28 mouse cellular contexts compared by ENCODE assay signal in the genomic region with DNA sequence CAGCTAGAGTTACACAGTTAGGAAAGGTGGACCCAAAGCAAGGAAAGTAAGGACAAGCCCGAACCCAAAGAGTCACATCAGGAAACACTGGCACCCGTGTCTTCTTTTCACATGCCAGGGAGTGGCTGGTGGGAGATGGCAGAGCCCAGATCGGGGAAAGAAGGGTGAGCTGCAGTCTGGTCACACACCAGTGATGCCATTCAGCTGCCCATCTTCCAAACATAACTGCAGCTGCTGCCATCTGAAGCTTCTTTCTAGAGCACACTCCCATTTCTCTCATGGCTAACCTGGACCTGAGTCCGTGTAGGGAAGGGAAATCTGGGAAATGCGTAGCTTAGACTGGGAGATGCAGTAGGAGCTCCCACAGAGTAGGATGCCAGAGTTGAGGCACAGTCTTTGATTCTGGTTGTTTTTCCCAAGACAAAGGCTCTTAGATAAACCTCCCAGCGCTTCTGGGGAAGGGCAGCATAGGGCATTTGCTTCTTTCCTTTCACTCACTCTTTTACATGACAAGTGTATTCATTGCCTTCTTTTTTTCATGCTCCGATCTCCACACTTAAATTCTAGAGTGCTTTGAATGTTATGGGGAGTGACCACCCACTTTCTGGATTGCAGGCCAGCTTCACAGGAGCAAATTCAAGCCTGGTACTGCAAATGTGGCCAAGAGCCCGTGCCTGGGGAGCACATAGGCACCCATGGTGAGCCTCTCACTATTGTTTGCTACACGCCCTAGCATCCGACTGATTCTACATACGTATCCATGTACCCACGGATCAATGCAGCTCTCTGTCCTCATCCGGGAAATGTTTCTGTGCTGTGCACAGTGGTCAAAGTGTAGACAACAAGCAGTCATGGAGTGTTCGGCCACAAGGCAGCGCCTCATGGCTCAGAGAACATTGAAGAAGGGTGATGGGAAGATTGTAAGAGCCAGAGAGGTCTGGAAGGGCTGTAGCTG. TPM values are rescaled to one million over a fixed set of nuclear protein-coding genes. Genes with fewer than 3 reads are reported as not detected.
DNase-seq lines count a peak whose midpoint lies in the region; ATAC-seq and TF ChIP-seq lines count a peak whose summit lies in the region.
"Had no signal": no experiment of that assay in that cellular context is flagged by ENCODE, and none has a peak within 500 bp of the region (broad histone marks: within the 10 kb centered on the region; RNA-seq: fewer than 3 reads in every experiment).

No protein-coding gene starts in this region.

- no peak for ATAC-seq in forebrain, embryonic 16.5 days
- ATAC-seq in intestine, embryonic 14.5 days (replicated peaks; ENCODE audit: low FRiP score, low TSS enrichment, low read depth), result no peak
- ATAC-seq in intestine, postnatal 0 days, result no peak
- no peak for ATAC-seq in stomach, embryonic 16.5 days (ENCODE audit: insufficient read depth, low FRiP score)
- ATAC-seq in stomach, postnatal 0 days (ENCODE audit: low FRiP score, low TSS enrichment), result no peak
- ATAC-seq in inflammation-experienced regulatory T-cells, adult 6 months, result no peak

- H3K9me3 ChIP-seq in forebrain, embryonic 10.5 days, result no peaks in the 10 kb centered on the region
- H3K9me3 ChIP-seq in forebrain, embryonic 16.5 days (ENCODE audit: control insufficient read depth, low read length), result no peaks in the 10 kb centered on the region
- no peaks in the 10 kb centered on the region for H3K9me3 ChIP-seq in intestine, embryonic 14.5 days (ENCODE audit: control insufficient read depth, low read length)
- H3K9me3 ChIP-seq in intestine, postnatal 0 days (ENCODE audit: control insufficient read depth), result no peaks in the 10 kb centered on the region
- no peaks in the 10 kb centered on the region for H3K9me3 ChIP-seq in stomach, embryonic 16.5 days (replicated peaks; ENCODE audit: control insufficient read depth, low read length)
- no peaks in the 10 kb centered on the region for H3K9me3 ChIP-seq in stomach, postnatal 0 days (ENCODE audit: control insufficient read depth, low read length)
- H3K9me3 ChIP-seq: heart, embryonic 13.5 days; liver, embryonic 15.5 days; lung, embryonic 15.5 days; neural tube, embryonic 13.5 days; stomach, embryonic 15.5 days had no signal

- H3K27ac ChIP-seq in forebrain, embryonic 10.5 days, result 0 out of 2 replicates have a peak overlapping the region, but pooled peaks have one; percentile 30
- H3K27ac ChIP-seq in forebrain, embryonic 16.5 days (ENCODE audit: low read length), result no peak overlapping the region
- H3K27ac ChIP-seq in intestine, embryonic 14.5 days (ENCODE audit: low read depth), result 0 out of 2 replicates have a peak overlapping the region, but pooled peaks have one; percentile 89
- H3K27ac ChIP-seq in intestine, postnatal 0 days (ENCODE audit: low read depth, low read length), result no peak overlapping the region
- H3K27ac ChIP-seq in stomach, embryonic 16.5 days (ENCODE audit: low read length), result 0 out of 2 replicates have a peak overlapping the region, but pooled peaks have one; percentile 94
- H3K27ac ChIP-seq in stomach, postnatal 0 days (replicated peaks), result no peak overlapping the region
- H3K27ac ChIP-seq in olfactory bulb, adult 2 months (ENCODE audit: insufficient read depth, low read depth, low read length), result peak overlapping the region; percentile 20; the same call in 1 of the 2 replicates
- H3K27ac ChIP-seq: heart, adult 2 months; liver, embryonic 15.5 days; neural tube, embryonic 13.5 days had no signal

- TF ChIP-seq POLR2A in olfactory bulb, adult 2 months (IDR thresholded peaks at IDR 0.05; ENCODE audit: insufficient read depth, low read depth, low read length), result no peak

- no peak overlapping the region for H3K9ac ChIP-seq in forebrain, embryonic 16.5 days (replicated peaks; ENCODE audit: low read depth, low read length)
- H3K9ac ChIP-seq in intestine, embryonic 14.5 days (ENCODE audit: low read length), result no peak overlapping the region
- H3K9ac ChIP-seq in intestine, postnatal 0 days (ENCODE audit: low read depth, low read length), result no peak overlapping the region
- no peak overlapping the region for H3K9ac ChIP-seq in stomach, embryonic 16.5 days (ENCODE audit: low read length)
- H3K9ac ChIP-seq in stomach, postnatal 0 days (ENCODE audit: low read length), result no peak overlapping the region
- H3K9ac ChIP-seq: heart, embryonic 13.5 days; liver, embryonic 15.5 days; lung, embryonic 15.5 days; neural tube, embryonic 13.5 days; stomach, embryonic 15.5 days had no signal

- H3K4me3 ChIP-seq in forebrain, embryonic 10.5 days, result no peak overlapping the region
- no peak overlapping the region for H3K4me3 ChIP-seq in forebrain, embryonic 16.5 days (replicated peaks; ENCODE audit: low read length)
- H3K4me3 ChIP-seq in intestine, embryonic 14.5 days (ENCODE audit: low read depth, low read length), result no peak overlapping the region
- H3K4me3 ChIP-seq in intestine, postnatal 0 days (ENCODE audit: low read depth, low read length), result no peak overlapping the region
- H3K4me3 ChIP-seq in stomach, embryonic 16.5 days (replicated peaks; ENCODE audit: low read length), result no peak overlapping the region
- H3K4me3 ChIP-seq in stomach, postnatal 0 days (ENCODE audit: low read depth, low read length), result no peak overlapping the region
- H3K4me3 ChIP-seq in olfactory bulb, adult 2 months (ENCODE audit: insufficient read depth, low read depth, low read length), result no peak overlapping the region
- H3K4me3 ChIP-seq: heart, adult 2 months; heart, embryonic 13.5 days; liver, embryonic 15.5 days; lung, embryonic 15.5 days; megakaryocyte, embryonic 14.5 days; myocyte; neural tube, embryonic 13.5 days; stomach, embryonic 15.5 days had no signal

- no peaks in the 10 kb centered on the region for H3K27me3 ChIP-seq in forebrain, embryonic 10.5 days (ENCODE audit: poor library complexity, severe bottlenecking)
- H3K27me3 ChIP-seq in forebrain, embryonic 16.5 days (replicated peaks; ENCODE audit: control insufficient read depth, insufficient read depth, low read length), result no peaks in the 10 kb centered on the region
- H3K27me3 ChIP-seq in intestine, embryonic 14.5 days (replicated peaks; ENCODE audit: control insufficient read depth, insufficient read depth, low read length), result no peaks in the 10 kb centered on the region
- no peaks in the 10 kb centered on the region for H3K27me3 ChIP-seq in intestine, postnatal 0 days (replicated peaks; ENCODE audit: control insufficient read depth, insufficient read depth, low read length)
- H3K27me3 ChIP-seq in stomach, embryonic 16.5 days (ENCODE audit: control insufficient read depth, insufficient read depth, low read length), result no peaks in the 10 kb centered on the region; the same call in 1 of the 2 replicates
- no peaks in the 10 kb centered on the region for H3K27me3 ChIP-seq in stomach, postnatal 0 days (ENCODE audit: control insufficient read depth, insufficient read depth, low read length)
- H3K27me3 ChIP-seq: heart, embryonic 13.5 days; liver, embryonic 15.5 days; lung, embryonic 15.5 days; neural tube, embryonic 13.5 days; stomach, embryonic 15.5 days had no signal

- no peak for DNase-seq in forebrain, embryonic 10.5 days (ENCODE audit: extremely low spot score, low spot score)
- DNase-seq in intestine, embryonic 14.5 days (ENCODE audit: low spot score), result no peak
- no peak for DNase-seq in stomach, postnatal 0 days (ENCODE audit: low spot score)
- DNase-seq: adrenal gland, adult 2 months; cerebellum, adult 18-20 months; cerebellum, postnatal 25 days; embryo, embryonic 11 days; gastrocnemius, postnatal 36 days; heart, adult 2 months; kidney, adult 8-10 months; kidney, postnatal 10 days; left cerebral cortex, postnatal 4 days; liver; lung, postnatal 36 days; midbrain, embryonic 14.5 days; right cerebral cortex, postnatal 4 days had no signal

- TF ChIP-seq CTCF in intestine, postnatal 0 days (IDR thresholded peaks at IDR 0.05; ENCODE audit: low read depth), result no peak
- no peak for TF ChIP-seq CTCF in stomach, postnatal 0 days (IDR thresholded peaks at IDR 0.05; ENCODE audit: low read depth)
- TF ChIP-seq CTCF in olfactory bulb, adult 2 months (IDR thresholded peaks at IDR 0.05; ENCODE audit: insufficient read depth, low read depth, low read length), result no peak

- H3K4me2 ChIP-seq in forebrain, embryonic 16.5 days (ENCODE audit: low read length), result no peak overlapping the region
- H3K4me2 ChIP-seq in intestine, embryonic 14.5 days (ENCODE audit: low read length), result no peak overlapping the region
- H3K4me2 ChIP-seq in intestine, postnatal 0 days (replicated peaks; ENCODE audit: low read depth), result no peak overlapping the region
- no peak overlapping the region for H3K4me2 ChIP-seq in stomach, embryonic 16.5 days (ENCODE audit: low read depth, low read length)
- H3K4me2 ChIP-seq in stomach, postnatal 0 days (replicated peaks; ENCODE audit: low read depth), result no peak overlapping the region
- H3K4me2 ChIP-seq: liver, embryonic 15.5 days; lung, embryonic 15.5 days; neural tube, embryonic 13.5 days had no signal

- H3K36me3 ChIP-seq in forebrain, embryonic 10.5 days (replicated peaks), result no peaks in the 10 kb centered on the region
- H3K36me3 ChIP-seq in forebrain, embryonic 16.5 days (ENCODE audit: control insufficient read depth, insufficient read depth), result no peaks in the 10 kb centered on the region
- no peaks in the 10 kb centered on the region for H3K36me3 ChIP-seq in intestine, embryonic 14.5 days (ENCODE audit: control insufficient read depth, insufficient read depth, low read length)
- no peaks in the 10 kb centered on the region for H3K36me3 ChIP-seq in intestine, postnatal 0 days (ENCODE audit: control insufficient read depth, insufficient read depth)
- H3K36me3 ChIP-seq in stomach, embryonic 16.5 days (ENCODE audit: control insufficient read depth, insufficient read depth, low read length), result no peaks in the 10 kb centered on the region
- no peaks in the 10 kb centered on the region for H3K36me3 ChIP-seq in stomach, postnatal 0 days (ENCODE audit: control insufficient read depth, insufficient read depth, low read length)
- H3K36me3 ChIP-seq: heart, embryonic 13.5 days; liver, embryonic 15.5 days; lung, embryonic 15.5 days; neural tube, embryonic 13.5 days; stomach, embryonic 15.5 days had no signal

- WGBS in forebrain, embryonic 10.5 days, result 76% methylated on average over 15 of the region's 15 CpGs
- 69% methylated on average over 15 of the region's 15 CpGs for WGBS in forebrain, embryonic 16.5 days
- WGBS in intestine, embryonic 14.5 days, result 82% methylated on average over 15 of the region's 15 CpGs
- whole genome bisulfite sequencing in intestine, postnatal 0 days, result 83% methylated on average over 15 of the region's 15 CpGs
- 80% methylated on average over 15 of the region's 15 CpGs for WGBS in stomach, embryonic 16.5 days
- WGBS in stomach, postnatal 0 days, result 84% methylated on average over 15 of the region's 15 CpGs
- WGBS in olfactory bulb, adult 2 months, result 82% methylated on average over 15 of the region's 15 CpGs

- peaks cover 26% of the 10 kb centered on the region for H3K4me1 ChIP-seq in forebrain, embryonic 10.5 days
- H3K4me1 ChIP-seq in forebrain, embryonic 16.5 days (replicated peaks; ENCODE audit: control insufficient read depth, insufficient read depth, low read length), result no peaks in the 10 kb centered on the region
- H3K4me1 ChIP-seq in intestine, embryonic 14.5 days (replicated peaks; ENCODE audit: control insufficient read depth, insufficient read depth, low read length), result peaks cover 8% of the 10 kb centered on the region; the same call in 1 of the 2 replicates
- no peaks in the 10 kb centered on the region for H3K4me1 ChIP-seq in intestine, postnatal 0 days (replicated peaks; ENCODE audit: control insufficient read depth, insufficient read depth, low read length)
- peaks cover 21% of the 10 kb centered on the region for H3K4me1 ChIP-seq in stomach, embryonic 16.5 days (ENCODE audit: control insufficient read depth, insufficient read depth, low read length)
- H3K4me1 ChIP-seq in stomach, postnatal 0 days (replicated peaks; ENCODE audit: control insufficient read depth, insufficient read depth), result 0 out of 2 replicates have a peak, but pooled peaks cover 3% of the 10 kb centered on the region
- H3K4me1 ChIP-seq in olfactory bulb, adult 2 months (ENCODE audit: control insufficient read depth, insufficient read depth, low read length), result peaks cover 14% of the 10 kb centered on the region
- H3K4me1 ChIP-seq: neural tube, embryonic 13.5 days had no signal

- TF ChIP-seq EP300 in stomach, postnatal 0 days (optimal IDR thresholded peaks at IDR 0.05), result no peak

RNA-seq across cellular contexts. Expression of gene Rassf2, which starts 14.5 kb away (rescaled TPM):
- 23.5 and 24.8 TPM in 2 replicates for polyA plus RNA-seq in forebrain, embryonic 10.5 days (2016; fragmentation: Nextera tagmentation; extraction: Ambion mirVana)
- polyA plus RNA-seq in forebrain, embryonic 16.5 days (2015; fragmentation: Nextera tagmentation; extraction: Ambion mirVana), result 27.4 and 32.1 TPM in 2 replicates
- polyA plus RNA-seq in intestine, embryonic 14.5 days (2014; fragmentation: Nextera tagmentation; extraction: Ambion mirVana), result 12.0 and 12.6 TPM in 2 replicates
- 4.4 TPM in 2 replicates for polyA plus RNA-seq in intestine, postnatal 0 days (2015; fragmentation: Nextera tagmentation; extraction: Ambion mirVana)
- 13.4 and 16.4 TPM in 2 replicates for polyA plus RNA-seq in stomach, embryonic 16.5 days (2015; fragmentation: Nextera tagmentation; extraction: Ambion mirVana)
- 4.6 and 4.8 TPM in 2 replicates for polyA plus RNA-seq in stomach, postnatal 0 days (2015; fragmentation: Nextera tagmentation; extraction: Ambion mirVana)
- polyA plus RNA-seq in olfactory bulb, adult 2 months (2012; ENCODE audit: insufficient read depth, insufficient read length, low replicate concordance, missing spikeins), result not detected in 2 replicates
- polyA plus RNA-seq in inflammation-experienced regulatory T-cells, adult 6 months (2017; shearing (Covaris generic)), result 10 to 100 TPM; 78.8 to 88.1 (median 87.3) TPM

Comparison
In these comparisons a context has a peak if more than half of its experiments do, and no peak if none do; other contexts are left out.
1. H3K27ac ChIP-seq: peak in forebrain, embryonic 10.5 days (single experiment), intestine, embryonic 14.5 days (single experiment), stomach, embryonic 16.5 days (single experiment) and olfactory bulb, adult 2 months (single experiment); none in forebrain, embryonic 16.5 days (single experiment), intestine, postnatal 0 days (single experiment) and stomach, postnatal 0 days (single experiment).